Mouse (Mus musculus): ENCODE results near the gene Gm13941.
A peak's percentile ranks its signal among the peaks of the same experiment; 100 is the strongest.

Gene Gm13941

DNA sequence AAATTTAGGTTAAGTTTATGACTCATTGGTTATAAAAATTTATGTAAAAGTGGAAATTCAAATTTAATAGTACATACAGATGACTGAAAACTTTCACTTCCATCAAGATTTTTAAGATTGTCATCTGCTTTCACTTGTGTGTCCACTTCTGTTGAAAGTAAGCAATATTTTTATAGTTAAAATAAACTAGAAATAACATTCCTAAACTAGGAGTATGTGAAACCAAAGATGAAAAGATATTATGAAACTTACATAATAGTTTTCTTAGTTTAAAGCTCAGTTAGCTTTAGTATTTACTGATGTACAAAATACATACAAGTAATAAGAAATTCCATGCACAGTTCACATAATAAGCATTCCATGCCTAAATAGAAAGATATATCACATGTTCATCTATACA is at the start of gene Gm13941:
Gene Gm13941, minus strand, starts transcription at position 101 of the 400 bp plus-strand sequence.
- DNase-seq = no peak

DNA sequence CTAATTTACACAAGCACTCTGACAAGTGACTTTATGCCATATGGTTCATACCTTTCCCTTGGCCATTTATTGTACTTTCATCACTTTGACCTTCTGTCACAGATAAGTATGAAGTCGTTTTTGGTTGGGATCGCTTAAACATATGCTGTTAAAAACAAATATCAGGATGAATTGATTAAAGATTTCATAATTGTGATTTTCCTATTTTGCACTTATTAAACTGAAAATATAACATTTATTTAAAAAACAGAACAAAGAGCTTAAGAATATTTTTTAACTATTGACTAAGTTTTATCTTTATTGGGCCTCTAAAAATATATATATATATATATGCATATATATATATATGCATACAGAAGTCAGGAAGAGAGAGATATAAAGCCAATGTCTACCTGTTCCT is 47.1 kb upstream of the Gm13941 start, which contains the start of gene Gm15130:
Gene Gm15130, minus strand, starts transcription at position 101 of the 400 bp plus-strand sequence.
- DNase-seq = no peak

DNA sequence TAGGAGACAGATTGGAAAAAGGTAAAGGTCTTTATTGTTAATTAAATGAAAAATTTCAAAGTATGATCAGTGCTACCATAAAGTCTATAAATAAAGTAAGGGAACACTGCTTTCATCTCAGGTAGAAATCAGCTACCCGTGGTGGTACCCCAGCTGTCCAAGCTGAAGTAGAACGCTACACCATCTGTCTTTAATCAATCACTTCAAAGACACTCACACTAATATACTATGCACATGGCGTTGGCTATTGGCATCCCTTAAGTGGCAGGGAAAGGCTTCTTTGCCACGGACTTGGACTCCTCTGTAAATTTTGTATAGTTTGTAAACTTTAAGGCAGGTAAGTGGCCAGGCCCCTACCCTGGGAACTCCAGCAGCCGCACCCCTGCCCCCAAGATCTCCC is 30.0 kb upstream of the Gm13941 start:
- DNase-seq = no peak

DNA sequence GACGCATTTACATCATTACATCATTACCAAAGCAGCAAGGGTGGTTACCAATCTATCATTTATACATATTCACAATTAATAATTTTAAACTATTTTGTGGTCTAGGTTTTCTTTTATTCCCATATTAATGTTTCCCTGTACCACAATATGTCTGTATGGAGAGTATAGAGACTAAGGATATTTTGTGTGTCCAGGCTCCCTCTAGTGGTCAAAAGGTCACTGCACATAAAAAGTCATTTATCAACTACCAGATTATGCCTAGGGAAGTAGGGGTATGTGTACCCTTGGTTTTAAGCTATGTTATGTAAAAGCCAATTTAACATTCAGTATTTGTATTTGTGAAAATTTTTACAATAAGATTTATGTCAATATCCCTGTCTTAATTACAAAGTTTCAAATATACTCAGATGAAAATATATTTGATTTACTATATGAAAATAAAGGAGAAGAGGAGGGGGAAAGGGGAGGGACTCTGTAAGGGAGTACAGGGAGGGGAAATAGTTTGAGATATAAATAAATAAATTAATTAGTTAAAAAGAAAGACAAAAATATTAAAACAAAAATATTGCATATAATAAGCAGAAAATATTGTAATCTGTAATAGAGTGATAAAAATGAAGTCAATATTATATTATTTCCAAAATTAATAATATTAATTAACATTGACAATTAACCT is 47.1 kb downstream of the Gm13941 start:
- DNase-seq = peak in 1 of 2 experiments; percentile 2
